Mouse (Mus musculus) 3T3-L1 (cell line): ENCODE data around the gene H2afx.
"Not testable (repeated sequence)": the region's sequence is repeated elsewhere in the genome, so short reads cannot be mapped to it uniquely, and the experiment has no call there.

Source experiments
- DNase-seq: peaks from one replicate; pipeline ENCODE4 v3.0.0-alpha.2; 2015; ENCODE audit warnings: low read depth, low spot score

H2afx gene

DNA sequence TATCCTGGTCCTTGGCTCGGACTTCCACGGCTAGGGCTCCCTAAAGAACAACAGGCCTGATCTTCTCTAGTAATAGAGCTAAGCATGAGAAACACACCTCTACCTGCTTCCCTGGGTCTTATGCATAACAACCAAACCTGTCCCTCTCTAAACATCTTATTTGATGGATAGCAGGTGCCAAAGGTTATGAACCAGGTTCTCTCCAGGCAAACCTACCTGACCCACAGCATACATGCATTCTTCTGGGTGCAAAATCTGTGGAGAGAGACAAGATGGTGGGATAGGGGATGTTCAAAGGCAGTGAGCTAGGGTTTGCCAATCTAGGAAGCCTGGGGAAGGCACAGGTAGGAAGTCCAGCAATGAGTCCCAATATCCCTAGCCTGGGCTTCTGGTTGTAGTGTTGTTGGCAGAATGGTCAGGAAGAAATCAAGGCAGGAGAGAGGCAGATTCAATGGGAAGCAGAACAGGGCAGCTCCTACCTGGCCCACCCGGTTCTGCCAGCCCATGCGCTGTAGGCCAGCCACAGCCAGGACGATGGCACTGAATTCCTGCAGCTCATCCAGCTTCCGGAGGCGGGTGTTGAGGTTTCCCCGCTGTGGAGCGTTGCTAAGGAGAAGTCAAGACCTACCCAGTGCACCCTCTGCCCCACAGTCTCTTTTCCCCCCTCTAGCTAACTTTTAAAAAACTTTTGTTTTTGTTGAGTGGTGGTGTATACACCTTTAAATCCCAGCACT is 3.1 kb downstream of the H2afx start:
- peak; percentile 40 for DNase-seq

DNA sequence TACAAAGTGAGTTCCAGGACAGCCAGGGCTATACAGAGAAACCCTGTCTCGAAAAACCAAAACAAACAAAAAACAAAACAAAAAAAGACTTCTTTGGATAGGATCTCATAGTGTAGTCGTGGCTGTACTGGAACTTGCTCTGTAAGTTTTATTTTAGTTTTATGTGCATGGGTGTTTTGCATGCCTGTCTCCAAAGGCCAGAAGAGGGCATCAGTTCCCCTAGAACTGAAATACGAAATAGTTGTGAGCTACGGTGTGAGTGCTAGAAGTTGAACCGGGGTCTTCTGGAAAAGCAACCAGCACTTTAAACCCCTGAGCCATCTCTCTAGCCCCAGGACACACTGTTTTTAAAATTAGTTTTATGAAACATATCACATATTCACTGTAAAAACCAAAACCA is 4.1 kb downstream of the H2afx start:
- DNase-seq = no peak

DNA sequence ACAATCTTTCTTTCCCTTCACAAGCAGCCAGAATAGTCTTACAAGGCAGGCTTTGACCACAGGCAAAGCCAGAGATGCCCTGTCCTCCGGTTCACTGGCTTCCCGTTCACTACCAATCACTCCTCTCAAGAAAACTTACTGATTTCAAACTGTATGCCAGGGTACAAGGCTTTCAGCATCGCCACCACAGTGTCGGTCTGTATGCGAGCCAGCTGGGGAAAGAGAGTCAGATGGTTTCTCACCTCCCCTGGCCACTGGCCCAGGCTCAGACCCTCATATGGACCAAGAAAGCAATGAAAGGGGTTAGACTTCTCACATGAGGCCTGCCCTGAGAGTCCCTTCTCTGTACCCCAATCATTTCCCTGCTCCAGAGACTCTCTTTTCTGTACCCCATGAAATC is 7.0 kb downstream of the H2afx start:
- no peak for DNase-seq

DNA sequence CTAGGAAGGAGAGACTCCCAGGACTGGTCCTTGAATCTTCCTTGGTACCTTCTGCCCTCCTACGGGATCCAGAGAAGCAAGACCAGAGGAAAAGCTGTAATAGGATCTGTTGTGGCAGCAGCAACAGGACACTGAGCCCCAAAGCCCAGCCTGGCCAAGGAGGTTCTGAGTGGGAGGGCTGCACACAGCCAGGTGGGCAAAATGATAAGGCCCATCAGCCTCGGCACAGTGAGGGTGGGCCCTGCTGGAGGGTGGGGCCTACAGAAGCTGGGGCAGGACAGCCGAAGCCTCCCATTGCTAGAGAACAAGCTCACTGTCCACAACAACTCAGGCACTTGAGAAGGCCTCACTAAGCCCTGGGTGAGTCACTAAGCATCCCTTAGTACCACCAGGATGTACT is 7.7 kb downstream of the H2afx start:
- no peak for DNase-seq

DNA sequence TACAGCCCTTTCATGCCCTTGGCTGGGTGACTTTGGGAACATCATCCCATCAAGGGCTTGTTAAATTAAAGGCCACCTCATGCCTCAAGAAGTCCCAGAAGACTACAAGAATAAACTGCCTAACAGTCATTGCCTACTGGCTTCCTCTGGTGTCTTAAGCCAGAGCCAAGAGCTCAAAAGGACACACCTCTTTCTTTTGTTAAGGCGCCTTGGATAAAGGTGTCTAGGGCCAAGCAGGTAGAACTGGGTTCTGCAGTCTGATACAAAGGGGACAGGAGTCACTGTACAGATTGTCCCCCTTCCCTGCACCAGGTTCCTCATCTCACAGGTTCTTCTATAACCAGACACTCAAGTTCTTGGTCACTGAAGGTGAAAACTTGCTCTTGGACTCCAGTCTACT is 8.1 kb downstream of the H2afx start:
- DNase-seq = no peak

DNA sequence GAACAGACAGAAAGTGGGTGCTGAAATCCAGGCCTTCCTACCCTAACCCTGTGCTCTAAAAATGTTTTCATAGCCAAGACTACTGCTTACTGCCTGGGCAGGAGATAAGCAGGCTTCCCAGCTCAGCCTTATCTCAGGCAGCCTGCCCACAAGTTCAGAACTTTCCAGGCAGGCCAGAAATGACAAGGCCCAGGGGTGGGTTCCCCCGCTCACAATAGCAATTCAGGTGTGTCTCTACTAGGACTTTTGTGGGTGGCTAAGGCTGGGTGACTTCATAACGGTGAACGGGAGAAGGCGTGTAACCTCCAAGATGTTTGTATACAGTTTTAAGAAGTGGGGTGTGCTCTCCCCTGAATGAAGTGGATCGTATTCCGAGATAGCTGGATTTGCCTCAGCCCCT is 8.8 kb downstream of the H2afx start:
- DNase-seq = peak; percentile 42

DNA sequence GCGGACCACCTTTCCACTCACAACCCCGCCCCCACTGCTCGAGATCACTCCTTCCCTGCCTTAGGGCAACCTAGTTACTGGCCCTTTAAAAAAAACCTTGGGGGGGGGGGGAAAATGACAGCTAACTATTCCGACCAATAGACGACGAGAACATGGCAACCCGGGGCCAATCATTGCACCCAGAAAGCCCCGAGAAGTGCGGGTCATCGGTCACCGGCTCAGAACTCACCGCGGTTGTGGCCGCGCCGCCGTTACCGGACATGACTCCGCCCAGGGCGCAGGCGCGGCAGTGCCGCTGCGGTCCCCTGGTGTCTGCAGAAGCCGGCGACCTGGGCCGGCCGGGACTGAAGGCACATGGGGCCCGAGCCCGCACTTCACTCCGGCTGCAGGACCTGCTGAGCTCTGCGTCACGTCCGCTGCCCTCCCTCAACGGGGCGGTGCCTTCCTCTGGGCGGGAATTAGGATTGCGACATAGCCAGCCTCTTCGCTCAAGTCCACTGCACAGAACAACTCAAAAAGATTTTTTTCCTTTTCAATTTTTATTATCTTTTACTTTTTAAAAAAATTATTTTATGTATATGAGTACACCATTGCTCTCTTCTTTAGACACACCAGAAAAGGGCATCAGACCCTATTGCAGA is 9.4 kb downstream of the H2afx start, which contains the start of gene Hmbs:
Hmbs (minus strand) TSS at position 448 of the 641 bp plus-strand sequence.
- peak; percentile 92 for DNase-seq

DNA sequence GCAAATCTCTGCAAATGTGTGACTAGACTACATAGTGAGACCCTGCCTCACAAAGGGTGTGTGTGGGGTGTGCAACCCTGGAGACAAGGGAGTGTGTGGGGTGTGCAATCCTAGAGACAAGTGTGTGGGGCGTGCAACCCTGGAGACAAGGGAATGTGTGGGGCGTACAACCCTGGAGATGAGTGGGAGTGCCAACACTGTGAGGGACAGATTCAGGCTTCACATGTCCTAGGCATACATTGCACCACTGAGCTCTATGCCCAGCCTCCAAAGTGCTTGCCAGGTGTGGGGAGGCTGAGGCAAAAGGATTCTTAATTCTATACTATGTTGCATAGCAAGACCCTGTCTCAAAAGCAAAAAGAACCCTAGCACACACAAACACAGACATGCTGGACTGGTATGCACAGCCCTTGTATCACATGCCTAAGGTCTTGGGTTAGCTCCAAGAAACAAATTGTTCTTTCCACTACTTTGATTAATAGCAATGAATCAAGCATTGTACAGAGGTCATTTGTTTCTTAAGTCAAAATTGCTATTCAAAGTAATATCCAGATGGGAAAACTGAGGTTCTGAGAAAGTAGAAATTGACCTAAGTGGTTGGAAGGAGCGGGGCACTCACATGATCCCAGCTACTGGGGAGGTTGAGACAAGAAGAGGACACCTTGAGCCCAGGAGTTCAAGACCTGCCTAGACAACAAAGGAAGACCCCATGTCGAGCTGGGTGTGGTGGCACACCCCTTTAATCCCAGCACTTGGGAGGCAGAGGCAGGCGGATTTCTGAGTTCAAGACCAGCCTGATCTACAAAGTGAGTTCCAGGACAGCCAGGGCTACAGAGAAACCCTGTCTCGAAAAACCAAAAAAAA is 11.3 kb downstream of the H2afx start:
- no peak for DNase-seq

DNA sequence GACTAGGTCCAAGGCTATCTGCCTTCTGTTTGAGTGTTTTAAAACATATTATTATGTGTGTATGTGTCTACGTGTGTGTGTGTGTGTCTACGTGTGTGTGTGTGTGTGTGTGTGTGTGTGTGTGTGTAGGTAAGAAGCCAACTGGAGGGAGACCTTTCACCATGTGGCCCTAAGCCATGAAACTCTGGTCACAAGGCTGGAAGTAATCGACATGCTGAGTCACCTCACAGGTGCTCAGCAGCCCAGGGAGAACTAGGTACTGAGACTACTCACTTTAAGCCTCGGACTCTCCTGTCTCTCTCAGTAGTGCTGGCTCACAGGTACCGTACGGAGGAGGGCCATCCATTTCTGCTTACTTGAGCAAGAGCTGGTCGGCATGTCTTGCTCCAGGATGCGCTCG is 12.7 kb downstream of the H2afx start:
- no peak for DNase-seq

DNA sequence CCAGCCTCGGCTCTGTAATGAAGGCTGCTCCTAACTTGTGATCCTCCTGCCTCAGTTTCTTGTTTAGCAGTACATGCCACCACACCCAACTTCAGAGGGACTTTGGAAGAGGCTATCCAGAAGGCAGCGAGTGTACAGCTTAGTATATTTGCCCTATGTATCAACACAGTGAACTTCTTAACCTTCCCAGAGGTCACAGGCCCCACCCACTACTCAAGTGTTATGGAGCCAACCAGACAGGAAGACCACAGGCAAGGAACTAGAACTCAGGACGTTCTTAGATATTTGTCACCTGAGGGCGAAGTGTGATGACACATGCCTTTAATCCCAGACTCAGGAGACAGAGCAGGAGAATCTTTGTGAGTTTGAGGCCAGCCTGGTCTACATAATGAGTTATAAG is 13.1 kb downstream of the H2afx start:
- no peak for DNase-seq

DNA sequence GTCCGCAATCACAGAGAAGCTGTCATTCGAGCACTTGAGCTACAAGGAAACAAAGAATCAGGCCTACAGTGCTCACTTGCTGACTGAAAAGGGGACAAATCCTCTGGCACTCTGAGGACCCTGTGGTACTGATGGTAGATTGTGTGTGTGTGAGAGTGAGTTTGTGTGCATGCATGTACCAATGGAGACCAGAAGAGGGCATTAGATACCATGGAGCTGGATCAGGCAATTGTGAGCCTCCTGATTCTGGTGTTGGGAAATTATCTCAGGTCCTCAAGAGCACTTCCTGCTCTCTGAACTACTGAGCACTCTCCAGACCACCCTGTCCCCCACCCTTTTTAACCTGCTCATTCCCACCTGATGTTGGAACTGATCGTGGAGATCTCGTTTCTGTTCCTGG is 14.1 kb downstream of the H2afx start:
- DNase-seq = no peak

DNA sequence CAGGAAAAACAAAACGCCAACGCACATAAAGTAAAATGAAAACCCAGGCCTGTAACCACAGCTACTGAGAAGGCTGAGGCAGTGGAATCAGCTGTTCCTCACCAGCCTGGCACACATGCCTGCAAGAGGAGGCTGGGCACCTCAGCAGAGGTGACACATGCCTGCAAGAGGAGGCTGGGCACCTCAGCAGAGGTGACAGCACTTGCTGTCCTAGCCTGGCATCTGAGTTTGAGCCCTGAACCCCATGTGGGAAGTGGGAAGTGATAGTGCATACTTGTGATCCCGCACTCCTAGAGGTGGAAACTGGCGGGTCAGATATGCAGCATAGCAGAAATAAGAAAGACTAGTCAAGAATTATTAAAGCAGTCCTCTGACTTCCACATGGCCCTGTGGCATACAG is 16.9 kb downstream of the H2afx start:
- no peak for DNase-seq

DNA sequence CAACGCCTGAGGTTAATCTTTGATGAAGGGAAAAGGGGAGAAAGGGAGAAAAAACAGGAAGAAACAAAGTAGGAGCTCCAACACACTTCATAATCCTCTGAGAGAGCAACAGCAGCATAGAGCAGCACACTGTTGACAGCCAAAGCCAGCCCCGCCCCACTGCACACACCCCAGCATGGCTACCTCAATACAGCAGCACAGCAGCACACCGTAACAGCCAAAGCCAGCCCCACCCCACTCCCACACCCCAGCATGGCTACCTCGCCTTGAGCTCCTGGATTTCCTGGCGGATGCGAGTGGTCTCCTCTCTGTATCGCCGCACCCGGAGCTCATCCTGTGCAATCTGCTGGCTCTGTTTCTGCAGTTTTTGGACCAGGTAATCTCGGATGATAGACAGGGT is 17.8 kb downstream of the H2afx start:
- DNase-seq = no peak

DNA sequence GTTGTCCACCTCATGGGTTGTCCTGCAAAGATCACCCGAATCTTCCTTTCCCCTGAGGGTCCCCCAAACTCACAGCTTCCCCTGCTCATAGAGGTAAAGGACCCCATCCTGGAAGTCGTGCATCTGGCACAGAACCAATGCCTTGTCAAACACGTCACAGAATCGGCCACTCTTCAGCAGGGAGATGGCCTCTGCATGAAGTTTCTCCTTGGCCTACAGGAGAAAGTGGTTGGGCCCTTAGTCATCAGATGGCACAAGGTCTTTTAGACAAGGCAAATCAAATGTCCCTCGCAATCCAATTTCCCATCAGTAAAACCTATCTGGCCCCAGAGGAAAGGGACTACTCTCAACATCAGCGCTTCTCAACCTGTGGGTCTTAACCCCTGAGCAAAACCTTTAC is 18.6 kb downstream of the H2afx start:
- DNase-seq = no peak

DNA sequence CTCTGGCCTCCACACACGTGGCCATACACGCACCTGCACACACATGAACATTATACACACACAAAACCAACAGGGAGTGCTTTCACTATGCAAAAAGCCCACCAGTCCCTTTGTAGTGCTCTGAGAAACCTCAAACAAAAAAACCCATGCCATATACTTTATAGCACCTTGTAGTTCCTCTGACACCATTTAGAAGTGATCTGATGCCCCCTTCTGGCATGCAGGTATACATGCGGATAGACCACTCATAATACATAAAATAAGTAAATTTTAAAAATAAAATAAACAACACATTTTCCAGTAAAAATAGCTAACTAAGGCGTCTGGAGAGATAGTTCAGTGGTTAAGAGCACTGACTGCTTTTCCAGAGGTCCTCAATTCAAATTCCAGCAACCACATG is 22.7 kb downstream of the H2afx start:
- DNase-seq = peak; percentile 53

DNA sequence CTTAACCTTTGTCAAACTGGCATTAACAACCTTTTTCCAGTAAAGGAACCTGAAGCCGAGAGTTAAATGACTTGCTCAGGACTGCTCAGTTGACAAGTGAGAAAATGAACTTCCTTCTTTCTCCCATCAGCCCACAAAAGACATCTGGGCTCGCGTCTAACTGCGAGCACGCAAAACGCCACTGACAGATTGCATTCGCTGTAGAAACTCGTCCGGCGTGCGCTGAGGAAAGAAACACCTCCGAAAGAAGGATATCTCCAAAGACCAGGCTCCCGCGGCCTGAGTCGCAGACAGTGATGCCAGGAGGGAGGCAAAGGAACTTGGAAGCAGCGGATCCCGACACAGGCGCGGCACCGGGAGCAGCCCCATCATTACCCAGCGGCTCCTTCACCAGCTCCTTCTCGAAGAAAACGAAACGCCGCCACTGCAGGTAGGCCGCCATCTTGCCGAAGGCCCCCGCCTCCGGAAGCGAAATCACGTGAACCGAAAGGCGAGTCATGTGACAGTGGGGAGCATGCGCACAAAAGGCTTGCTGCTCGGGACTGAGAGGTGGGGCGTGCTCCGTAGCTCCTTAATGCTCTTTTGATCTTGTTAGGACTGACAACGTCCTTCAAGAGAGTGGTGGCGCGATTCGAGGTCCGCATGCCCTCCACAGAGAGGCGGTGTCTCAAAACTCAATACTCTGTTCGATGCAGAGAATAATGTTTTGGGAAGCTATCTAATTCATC is 26.9 kb downstream of the H2afx start, which contains the start of gene Vps11:
Vps11 (minus strand) TSS at position 481 of the 728 bp plus-strand sequence.
- peak; percentile 97 for DNase-seq

DNA sequence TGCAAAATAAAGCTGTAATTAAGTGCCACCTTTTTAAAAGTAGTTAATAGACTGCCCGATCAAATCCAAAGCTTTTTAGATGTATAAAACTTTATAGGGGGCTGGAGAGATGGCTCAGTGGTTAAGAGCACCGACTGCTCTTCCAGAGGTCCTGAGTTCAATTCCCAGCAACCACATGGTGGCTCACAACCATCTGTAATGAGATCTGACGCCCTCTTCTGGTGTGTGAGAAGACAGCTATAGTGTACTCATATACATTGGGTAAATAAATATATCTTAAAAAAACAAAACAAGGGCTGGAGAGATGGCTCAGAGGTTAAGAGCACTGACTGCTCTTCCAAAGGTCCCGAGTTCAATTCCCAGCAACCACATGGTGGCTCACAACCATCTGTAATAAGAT is 27.4 kb downstream of the H2afx start:
- not testable (repeated sequence) for DNase-seq

DNA sequence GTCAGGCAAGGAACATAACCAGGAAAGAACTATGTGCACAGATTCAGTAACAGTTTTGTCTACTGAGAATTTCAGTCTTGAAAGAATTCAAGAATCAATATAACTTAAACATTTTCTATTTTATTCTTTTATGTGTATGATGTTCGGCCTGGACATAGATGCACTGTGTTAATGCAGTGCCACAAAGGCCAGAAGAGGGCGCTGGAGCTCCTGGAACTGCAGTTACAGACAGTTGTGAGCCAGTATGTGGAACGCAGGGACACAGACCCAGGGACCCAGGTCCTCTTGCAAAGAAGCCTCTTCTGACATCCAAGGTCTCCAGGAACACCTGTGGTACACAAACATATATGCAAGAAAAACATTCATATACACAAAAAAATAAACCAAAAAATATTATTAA is 30.0 kb downstream of the H2afx start:
- DNase-seq = peak; percentile 44

DNA sequence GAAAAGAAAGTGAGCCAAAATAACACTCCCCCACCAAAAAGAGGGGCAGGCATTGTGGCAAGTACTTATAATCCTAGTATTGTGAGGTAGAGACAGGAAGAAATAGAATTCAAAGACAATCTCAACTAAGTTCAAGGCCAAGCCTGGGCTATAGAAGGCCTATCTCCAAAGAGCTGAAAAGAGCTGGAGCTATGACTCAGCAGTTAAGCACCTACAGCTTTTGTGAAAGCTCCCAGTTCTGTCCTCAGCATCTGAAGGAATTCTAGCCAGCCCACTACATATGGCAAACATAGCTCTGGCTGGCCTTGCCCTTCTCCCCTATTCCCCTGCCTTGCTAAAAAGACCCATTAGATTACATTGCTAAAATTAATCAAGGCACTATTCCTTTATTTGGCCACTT is 38.9 kb downstream of the H2afx start:
- no peak for DNase-seq

DNA sequence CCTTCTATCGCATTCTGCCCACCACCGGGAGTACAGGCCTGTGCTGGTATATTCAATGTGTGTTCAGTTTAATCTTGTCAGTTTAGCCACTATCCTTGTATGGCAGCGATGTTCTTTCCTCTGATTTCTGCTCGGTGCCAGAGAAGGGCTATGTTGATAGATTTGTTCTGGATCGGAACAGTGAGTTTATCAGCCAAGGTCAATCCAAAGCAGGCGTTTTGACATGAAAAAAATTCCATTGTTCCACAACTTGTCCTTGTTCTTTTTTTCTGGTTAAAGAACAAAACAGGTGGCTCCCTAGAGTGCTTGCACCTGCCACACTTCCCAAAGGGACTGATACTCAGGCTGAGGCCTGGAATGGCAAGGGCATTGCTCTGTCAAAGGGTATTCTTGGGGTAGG is 41.6 kb downstream of the H2afx start:
- DNase-seq = no peak

DNA sequence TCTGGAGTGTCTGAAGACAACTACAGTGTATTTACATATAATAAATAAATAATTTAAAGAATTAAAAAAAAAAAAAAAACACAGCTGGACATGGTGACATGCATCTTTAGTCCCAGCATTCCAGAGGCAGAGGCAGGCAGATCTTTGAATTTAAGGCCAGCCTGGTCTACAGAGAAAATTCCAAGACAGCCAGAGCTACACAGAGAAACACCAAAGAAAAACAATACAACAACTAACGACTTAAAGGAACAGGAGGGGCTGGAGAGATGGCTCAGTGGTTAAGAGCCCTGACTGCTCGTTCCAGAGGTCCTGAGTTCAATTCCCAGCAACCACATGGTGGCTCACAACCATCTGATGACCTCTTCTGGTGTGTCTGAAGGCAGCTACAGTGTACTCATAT is 42.8 kb downstream of the H2afx start:
- DNase-seq = not testable (repeated sequence)
